Mouse (Mus musculus) heart, postnatal 0 days (tissue): Measurements from ENCODE around the gene Kiz. TPM values are rescaled to one million over a fixed set of nuclear protein-coding genes. Genes with fewer than 3 reads are reported as not detected.

Source experiments
- ATAC-seq: fragments of 200-750 bp; cut with Nextera tagmentation; 2 replicates; pipeline ENCODE4 v1.8.0; 2017; ENCODE audit warnings: low read depth, moderate number of reproducible peaks, moderate library complexity; ENCODE audit not compliant: insufficient read depth
- DNase-seq: peaks from one replicate; pipeline ENCODE4 v3.0.0-alpha.2; 2016; ENCODE audit warnings: low spot score
- H3K27ac ChIP-seq: fragments of 300-500 bp; sonication (generic); 2 replicates; pipeline ENCODE4 v1.5.1; 2014; ENCODE audit warnings: low read depth, mild to moderate bottlenecking
- H3K27me3 ChIP-seq: fragments of 300-500 bp; sonication (generic); 2 replicates; pipeline ENCODE4 v1.6.1; 2014; ENCODE audit warnings: low read length, mixed read lengths; ENCODE audit not compliant: control insufficient read depth, insufficient read depth
- H3K36me3 ChIP-seq: fragments of 300-500 bp; sonication (generic); replicated peaks from 2 replicates; pipeline ENCODE4 v1.6.1; 2014; ENCODE audit warnings: low read length, mixed read lengths; ENCODE audit not compliant: control insufficient read depth, insufficient read depth
- H3K4me1 ChIP-seq: fragments of 300-500 bp; sonication (generic); 2 replicates; pipeline ENCODE4 v1.6.1; 2014; ENCODE audit warnings: antibody characterized with exemption; ENCODE audit not compliant: control insufficient read depth, insufficient read depth
- H3K4me2 ChIP-seq: fragments of 300-500 bp; sonication (generic); 2 replicates; pipeline ENCODE4 v1.6.1; 2014; ENCODE audit warnings: low read depth, mild to moderate bottlenecking, low read length, moderate library complexity
- H3K4me3 ChIP-seq: fragments of 300-500 bp; sonication (generic); 2 replicates; pipeline ENCODE4 v1.5.1; 2014; ENCODE audit warnings: low read depth, low read length
- H3K9ac ChIP-seq: fragments of 300-500 bp; sonication (generic); replicated peaks from 2 replicates; pipeline ENCODE4 v1.6.1; 2014; ENCODE audit warnings: low read depth, low read length, mixed read lengths
- H3K9me3 ChIP-seq: fragments of 300-500 bp; sonication (generic); replicated peaks from 2 replicates; pipeline ENCODE4 v1.6.1; 2016; ENCODE audit warnings: low read length; ENCODE audit not compliant: control insufficient read depth
- CTCF ChIP-seq: IDR thresholded peaks from 2 replicates; pipeline ENCODE4 v1.5.1; 2016; ENCODE audit warnings: antibody characterized with exemption, control low read depth, low read depth
- EP300 ChIP-seq: IDR thresholded peaks from 2 replicates; pipeline ENCODE4 v1.6.1; 2016; ENCODE audit warnings: antibody characterized with exemption, low read depth
- WGBS: fragments of 180-500 bp; shearing (Covaris S2); extraction: QIAGEN DNeasy Blood & Tissue Kit; methylation state at CpG from one replicate; pipeline ENCODE4 v1.1.7; 2014; 5-methylcytosine and 5-hydroxymethylcytosine counted together
- polyA plus RNA-seq: library from polyadenylated mRNA; unstranded; fragments of >200 nt; fragmentation: Nextera tagmentation; extraction: Ambion mirVana; gene quantifications from 2 replicates; pipeline ENCODE4 v1.2.1, GENCODE M21; 2015
- total RNA-seq: library from RNA; depleted of rRNA; stranded (reverse); fragments of >200 nt; gene quantifications from 2 replicates; pipeline ENCODE4 v1.2.3, GENCODE M21; 2014; ENCODE audit warnings: low replicate concordance

The Kiz gene
- total and polyA plus RNA-seq, 2 experiments from 2014 or later = 14.5 to 32.2 TPM

GRCm38 (mm10) chr2:146839303-146840030 is 16.2 kb upstream of the Kiz start:
- ATAC-seq = no peak
- Histone ChIP-seq H3K4me3 (peak overlapping the region; percentile 19), H3K36me3 (no peaks in the 10 kb centered on the region), H3K9me3 (no peaks in the 10 kb centered on the region), H3K4me1 (no peaks in the 10 kb centered on the region; the same call in 1 of the 2 replicates), H3K9ac (no peak overlapping the region), H3K27me3 (peaks cover 86% of the 10 kb centered on the region), H3K27ac (no peak overlapping the region), H3K4me2 (no peak overlapping the region)
- DNase-seq = no peak
- TF ChIP-seq EP300 = no peak
- no peak for TF ChIP-seq CTCF
- 4% methylated on average over 36 of the region's 36 CpGs for WGBS

GRCm38 (mm10) chr2:146847863-146848262 is 7.8 kb upstream of the Kiz start:
- Histone ChIP-seq H3K9ac (no peak overlapping the region), H3K4me3 (no peak overlapping the region)
- no peak for ATAC-seq

DNA sequence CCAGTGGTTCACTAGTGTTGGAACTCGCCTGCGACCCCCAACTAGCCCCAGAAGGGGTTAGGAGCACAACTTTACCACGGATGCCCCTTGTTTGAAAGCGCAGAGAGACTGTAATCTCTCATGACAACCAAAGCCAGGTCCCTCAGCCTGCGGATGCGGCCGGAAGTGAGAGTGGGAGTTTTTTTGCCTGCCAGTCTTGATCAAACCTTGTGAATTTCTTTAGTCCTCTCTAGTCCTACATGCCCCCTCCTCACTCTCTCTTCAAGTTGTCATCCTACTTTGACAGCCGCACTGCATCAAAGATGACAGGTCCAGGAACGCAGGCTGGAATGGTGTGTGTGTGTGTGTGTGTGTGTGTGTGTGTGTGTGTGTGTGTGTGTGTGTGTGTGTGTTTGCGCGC is 456 bp downstream of the Kiz start:
- TF ChIP-seq CTCF (no peak), EP300 (no peak)
- ATAC-seq = peak; percentile 14
- 1% methylated on average over 11 of the region's 11 CpGs for WGBS

More at GRCm38 (mm10) chr2:146847863-146848262, 7.8 kb upstream of the Kiz start:
- DNase-seq = no peak
- Histone ChIP-seq H3K4me2 (no peak overlapping the region), H3K9me3 (no peaks in the 10 kb centered on the region), H3K36me3 (no peaks in the 10 kb centered on the region), H3K4me1 (no peaks in the 10 kb centered on the region), H3K27ac (no peak overlapping the region), H3K27me3 (0 out of 2 replicates have a peak, but pooled peaks cover 3% of the 10 kb centered on the region)
- WGBS = 80% methylated on average over 2 of the region's 2 CpGs
- no peak for TF ChIP-seq EP300
- TF ChIP-seq CTCF = no peak

DNA sequence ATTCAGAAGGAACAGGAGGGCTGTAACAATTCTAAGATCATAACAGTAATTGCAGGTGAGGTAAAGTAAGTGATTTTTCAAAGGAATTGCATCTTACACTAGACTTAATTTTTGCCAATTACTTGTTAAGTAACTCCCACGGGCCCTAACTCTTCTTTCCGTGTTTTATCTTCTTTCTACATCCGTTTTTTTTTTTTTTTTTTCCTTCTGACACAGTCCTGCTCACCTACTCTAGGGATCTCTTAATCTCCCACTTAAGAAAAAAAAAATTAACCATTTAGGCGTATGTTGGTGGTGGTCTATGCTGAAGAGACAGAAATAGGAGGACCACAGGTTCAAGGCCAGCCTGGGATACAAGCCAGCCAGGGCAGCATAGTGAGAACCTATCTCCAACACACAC is 1.2 kb downstream of the Kiz start:
- ATAC-seq (no peak), DNase-seq (no peak)
- Histone ChIP-seq H3K4me3 (no peak overlapping the region), H3K27me3 (no peaks in the 10 kb centered on the region), H3K4me1 (no peaks in the 10 kb centered on the region), H3K9me3 (no peaks in the 10 kb centered on the region), H3K4me2 (peak overlapping the region; percentile 76; the same call in 1 of the 2 replicates), H3K9ac (no peak overlapping the region), H3K27ac (no peak overlapping the region), H3K36me3 (peaks cover 5% of the 10 kb centered on the region; the same call in 1 of the 2 replicates)
- TF ChIP-seq CTCF = no peak
- TF ChIP-seq EP300 = no peak
- 40% methylated on average over 4 of the region's 4 CpGs for WGBS

More for the DNA sequence above, 456 bp downstream of the Kiz start:
- Histone ChIP-seq H3K27me3 (no peaks in the 10 kb centered on the region), H3K4me2 (peak overlapping the region; percentile 76), H3K9me3 (no peaks in the 10 kb centered on the region), H3K9ac (peak overlapping the region; percentile 77), H3K36me3 (no peaks in the 10 kb centered on the region), H3K27ac (peak overlapping the region; percentile 86), H3K4me3 (peak overlapping the region; percentile 93), H3K4me1 (no peaks in the 10 kb centered on the region)
- peak; percentile 29 for DNase-seq

GRCm38 (mm10) chr2:146865781-146866180 is 10.1 kb downstream of the Kiz start:
- no peak overlapping the region for H3K4me2 ChIP-seq
- no peak for TF ChIP-seq EP300
- no peak for TF ChIP-seq CTCF
- H3K4me3 ChIP-seq = no peak overlapping the region
- H3K4me1 ChIP-seq = no peaks in the 10 kb centered on the region
- no peaks in the 10 kb centered on the region for H3K27me3 ChIP-seq
- no peak for DNase-seq
- H3K36me3 ChIP-seq = peaks cover 18% of the 10 kb centered on the region; the same call in 1 of the 2 replicates
- H3K9me3 ChIP-seq = no peaks in the 10 kb centered on the region
- WGBS = 77% methylated on average over 3 of the region's 3 CpGs
- no peak overlapping the region for H3K27ac ChIP-seq
- ATAC-seq = no peak
- no peak overlapping the region for H3K9ac ChIP-seq
